Mouse (Mus musculus) ES-Bruce4 (cell line): ENCODE measurements around the gene Lhpp.

Experiments
- CTCF ChIP-seq: IDR thresholded peaks from one replicate; pipeline ENCODE4 v1.8.1; 2011; ENCODE audit warnings: low read depth, low read length
- EP300 ChIP-seq: IDR thresholded peaks from 2 replicates; pipeline ENCODE4 v1.6.1; 2011; ENCODE audit warnings: low read depth, low read length; ENCODE audit not compliant: insufficient read depth
- POLR2A ChIP-seq: IDR thresholded peaks from one replicate; pipeline ENCODE4 v1.8.1; 2011; ENCODE audit warnings: low read length; ENCODE audit not compliant: insufficient read depth

GRCm38 (mm10) chr7:132568817-132569216, 41.6 kb upstream of the Lhpp start:
- TF ChIP-seq CTCF = no peak
- TF ChIP-seq EP300 = no peak
- no peak for TF ChIP-seq POLR2A
